Mouse (Mus musculus) hindbrain, embryonic 10.5 days (tissue): Measurements from ENCODE around the gene Zfp280b. TPM values are rescaled to one million over a fixed set of nuclear protein-coding genes. Genes with fewer than 3 reads are reported as not detected.
"Not testable (repeated sequence)": the region's sequence is repeated elsewhere in the genome, so short reads cannot be mapped to it uniquely, and the experiment has no call there.

Experiments used
- DNase-seq: peaks from one replicate; pipeline ENCODE4 v3.0.0-alpha.2; 2017; ENCODE audit warnings: low spot score
- H3K27ac ChIP-seq: fragments of 300-500 bp; sonication (generic); 2 replicates; pipeline ENCODE4 v1.5.1; 2016; ENCODE audit warnings: mild to moderate bottlenecking, moderate library complexity
- H3K27me3 ChIP-seq: fragments of 300-500 bp; sonication (generic); 2 replicates; pipeline ENCODE4 v1.6.1; 2016; ENCODE audit warnings: mild to moderate bottlenecking; ENCODE audit not compliant: poor library complexity, insufficient read depth, severe bottlenecking
- H3K36me3 ChIP-seq: fragments of 300-500 bp; sonication (generic); 2 replicates; pipeline ENCODE4 v1.6.1; 2016; ENCODE audit warnings: mild to moderate bottlenecking, moderate library complexity
- H3K4me1 ChIP-seq: fragments of 300-500 bp; sonication (generic); replicated peaks from 2 replicates; pipeline ENCODE4 v1.6.1; 2016; ENCODE audit warnings: mild to moderate bottlenecking
- H3K4me3 ChIP-seq: fragments of 300-500 bp; sonication (generic); 2 replicates; pipeline ENCODE4 v1.5.1; 2016; ENCODE audit warnings: mild to moderate bottlenecking, moderate library complexity
- H3K9me3 ChIP-seq: fragments of 300-500 bp; sonication (generic); 2 replicates; pipeline ENCODE4 v1.6.1; 2016; ENCODE audit warnings: mild to moderate bottlenecking, moderate library complexity
- WGBS: fragments of 180-500 bp; shearing (Covaris S2); methylation state at CpG from one replicate; pipeline ENCODE4 v1.1.7; 2016; 5-methylcytosine and 5-hydroxymethylcytosine counted together
- polyA plus RNA-seq: library from polyadenylated mRNA; unstranded; fragments of >200 nt; fragmentation: Nextera tagmentation; extraction: Ambion mirVana; gene quantifications from 2 replicates; pipeline ENCODE4 v1.2.1, GENCODE M21; 2016

Zfp280b gene
- polyA plus RNA-seq = 29.7 and 37.6 TPM in 2 replicates

GRCm38 (mm10) chr10:76032402-76033118 lies at the start of gene Zfp280b:
Zfp280b (plus strand) TSS chr10:76032650.
- Histone ChIP-seq H3K9me3 (no peaks in the 10 kb centered on the region), H3K27ac (peak within 1 kb of the TSS; percentile 99), H3K4me1 (peaks cover 23% of the 10 kb centered on the region), H3K27me3 (no peaks in the 10 kb centered on the region), H3K4me3 (peak within 1 kb of the TSS; percentile 93), H3K36me3 (peaks cover 37% of the 10 kb centered on the region)
- DNase-seq = peak; percentile 97
- under 1% methylated on average over 58 of the region's 58 CpGs for WGBS

- no peaks in the 10 kb centered on the region for H3K27me3 ChIP-seq
- WGBS = 77% methylated on average over 4 of the region's 4 CpGs
Measured at GRCm38 (mm10) chr10:75990430-75991042, 41.9 kb upstream of the Zfp280b start.

DNA sequence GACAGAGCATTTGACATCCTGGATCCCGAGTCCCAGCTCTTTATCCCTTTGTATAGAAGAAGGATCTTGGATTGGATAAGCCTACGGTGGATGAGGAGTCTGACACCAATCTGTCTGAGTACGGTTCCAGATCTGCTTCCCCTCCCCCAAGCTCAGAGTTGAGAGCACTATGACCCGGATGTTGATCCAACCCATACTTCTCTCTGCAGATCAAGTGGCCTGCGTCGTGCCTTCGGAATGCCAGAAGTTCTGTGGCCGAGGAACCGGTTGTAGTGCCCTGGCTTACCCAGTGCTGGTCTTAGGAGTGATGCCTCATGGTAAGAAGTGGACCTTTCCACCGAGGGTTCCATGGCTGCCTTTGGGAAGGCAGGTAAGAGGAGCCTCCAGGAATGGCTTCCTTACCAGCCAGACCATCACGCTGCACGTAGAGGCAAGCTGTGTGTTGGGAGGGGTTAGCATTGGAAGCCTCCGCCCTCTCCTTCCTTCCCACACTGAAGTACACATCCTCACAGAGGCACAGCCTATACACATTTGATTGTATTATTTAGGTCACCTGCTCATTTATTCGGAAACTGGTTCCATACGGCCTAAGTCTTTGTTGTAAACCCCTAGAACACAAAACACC lies 38.7 kb upstream of the Zfp280b start:
- WGBS = 89% methylated on average over 15 of the region's 15 CpGs
- Histone ChIP-seq H3K9me3 (no peaks in the 10 kb centered on the region), H3K36me3 (no peaks in the 10 kb centered on the region)

More at GRCm38 (mm10) chr10:75990430-75991042, 41.9 kb upstream of the Zfp280b start:
- Histone ChIP-seq H3K4me3 (no peak overlapping the region), H3K9me3 (no peaks in the 10 kb centered on the region), H3K27ac (no peak overlapping the region), H3K4me1 (no peaks in the 10 kb centered on the region), H3K36me3 (no peaks in the 10 kb centered on the region)
- DNase-seq = no peak

DNA sequence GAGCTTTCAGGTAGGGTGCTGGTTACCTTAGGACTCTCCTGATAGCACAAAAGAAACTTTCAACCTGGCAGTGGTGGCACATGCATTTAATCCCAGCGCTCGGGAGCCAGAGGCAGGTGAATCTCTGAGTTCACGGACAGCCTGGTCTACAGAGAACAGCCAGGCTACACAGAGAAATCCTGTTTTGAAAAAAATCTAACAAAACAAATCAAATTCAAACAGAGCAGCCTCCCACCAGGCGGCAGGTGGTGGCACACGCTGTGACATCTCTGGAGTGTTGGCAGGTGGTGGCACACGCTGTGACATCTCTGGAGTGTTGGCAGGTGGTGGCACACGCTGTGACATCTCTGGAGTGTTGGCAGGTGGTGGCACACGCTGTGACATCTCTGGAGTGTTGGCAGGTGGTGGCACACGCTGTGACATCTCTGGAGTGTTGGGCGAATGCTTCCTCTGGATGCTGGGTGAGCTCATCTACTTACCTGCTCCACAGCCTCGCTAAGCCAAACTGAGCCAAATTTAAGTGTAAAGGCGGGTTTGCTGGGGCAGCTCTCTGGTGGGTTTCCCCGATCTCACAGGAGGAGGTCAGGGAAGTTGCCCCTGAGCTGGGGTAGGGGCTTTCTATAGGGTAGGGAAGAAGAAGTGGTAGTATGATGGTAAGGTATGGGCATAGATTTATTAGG lies 37.8 kb upstream of the Zfp280b start:
- H3K36me3 ChIP-seq, H3K27me3 ChIP-seq, H3K4me1 ChIP-seq, H3K9me3 ChIP-seq, H3K27ac ChIP-seq, DNase-seq, H3K4me3 ChIP-seq: not testable (repeated sequence)
- WGBS = 78% methylated on average over 13 of the region's 13 CpGs

More for the DNA sequence above, 38.7 kb upstream of the Zfp280b start:
- Histone ChIP-seq H3K27me3 (no peaks in the 10 kb centered on the region), H3K27ac (no peak overlapping the region), H3K4me3 (no peak overlapping the region), H3K4me1 (no peaks in the 10 kb centered on the region)
- DNase-seq = no peak

DNA sequence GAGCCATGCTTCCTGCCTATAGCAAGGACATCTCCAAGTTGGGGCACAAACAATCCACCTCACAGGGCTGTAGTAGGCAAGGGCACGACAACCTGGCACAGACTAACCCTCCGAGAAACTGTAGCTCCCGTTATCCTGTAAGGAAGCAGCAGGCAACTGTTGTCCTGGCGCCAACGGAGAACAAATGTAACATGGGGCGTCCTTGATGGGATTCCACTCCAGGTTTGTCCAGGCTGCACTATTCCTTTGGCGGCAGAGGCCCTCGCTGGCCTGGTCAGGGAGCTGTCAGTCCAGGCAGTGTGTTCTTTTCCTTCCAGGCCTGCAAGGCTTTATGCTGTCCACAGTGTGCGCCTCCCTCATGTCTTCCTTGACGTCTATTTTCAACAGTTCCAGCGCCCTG lies 37.0 kb upstream of the Zfp280b start:
- Histone ChIP-seq H3K27me3 (no peaks in the 10 kb centered on the region), H3K36me3 (no peaks in the 10 kb centered on the region), H3K9me3 (no peaks in the 10 kb centered on the region), H3K27ac (no peak overlapping the region), H3K4me3 (no peak overlapping the region), H3K4me1 (no peaks in the 10 kb centered on the region)
- no peak for DNase-seq
- 89% methylated on average over 11 of the region's 11 CpGs for WGBS

DNA sequence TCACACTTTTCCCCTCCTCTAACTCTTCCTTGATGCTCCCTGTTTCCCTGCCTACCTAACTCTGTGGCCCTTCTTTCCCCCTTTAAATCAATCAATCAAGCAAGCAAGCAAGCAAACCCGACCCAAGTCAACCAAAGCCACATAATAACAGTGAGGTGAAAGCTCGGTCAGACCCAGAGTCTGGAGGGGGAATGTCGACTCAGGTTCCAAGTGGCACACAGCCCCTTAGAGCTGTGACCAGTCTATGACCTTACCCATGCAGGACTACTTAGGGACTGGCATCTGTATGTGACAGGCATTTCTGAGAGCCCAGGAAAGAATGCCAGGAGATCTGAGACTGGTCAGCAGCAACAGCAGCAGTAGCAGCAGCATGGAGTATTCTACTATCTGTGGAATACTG lies 36.1 kb upstream of the Zfp280b start:
- Histone ChIP-seq H3K4me3 (no peak overlapping the region), H3K27ac (no peak overlapping the region), H3K9me3 (no peaks in the 10 kb centered on the region), H3K36me3 (no peaks in the 10 kb centered on the region), H3K27me3 (no peaks in the 10 kb centered on the region), H3K4me1 (peaks cover 8% of the 10 kb centered on the region)
- DNase-seq = no peak
- WGBS = 62% methylated on average over 3 of the region's 3 CpGs

GRCm38 (mm10) chr10:76001160-76001559 lies 31.3 kb upstream of the Zfp280b start:
- Histone ChIP-seq H3K36me3 (no peaks in the 10 kb centered on the region), H3K4me1 (peaks cover 19% of the 10 kb centered on the region), H3K4me3 (no peak overlapping the region), H3K9me3 (no peaks in the 10 kb centered on the region), H3K27me3 (no peaks in the 10 kb centered on the region), H3K27ac (no peak overlapping the region)
- DNase-seq = no peak
- 30% methylated on average over 7 of the region's 7 CpGs for WGBS

GRCm38 (mm10) chr10:76002101-76002521 lies 30.3 kb upstream of the Zfp280b start:
- WGBS = 42% methylated on average over 3 of the region's 3 CpGs
- Histone ChIP-seq H3K27ac (no peak overlapping the region), H3K36me3 (no peaks in the 10 kb centered on the region), H3K4me1 (peaks cover 19% of the 10 kb centered on the region), H3K9me3 (no peaks in the 10 kb centered on the region), H3K27me3 (no peaks in the 10 kb centered on the region), H3K4me3 (no peak overlapping the region)
- no peak for DNase-seq

GRCm38 (mm10) chr10:76002615-76003014 lies 29.8 kb upstream of the Zfp280b start:
- Histone ChIP-seq H3K9me3 (no peaks in the 10 kb centered on the region), H3K27ac (no peak overlapping the region), H3K4me1 (peaks cover 19% of the 10 kb centered on the region), H3K36me3 (no peaks in the 10 kb centered on the region), H3K27me3 (no peaks in the 10 kb centered on the region), H3K4me3 (no peak overlapping the region)
- WGBS = 23% methylated on average over 2 of the region's 2 CpGs
- no peak for DNase-seq

- no peak for DNase-seq
- whole genome bisulfite sequencing = 92% methylated on average over 2 of the region's 2 CpGs
- peaks cover 19% of the 10 kb centered on the region for H3K4me1 ChIP-seq
- no peak overlapping the region for H3K4me3 ChIP-seq
- no peaks in the 10 kb centered on the region for H3K9me3 ChIP-seq
- no peaks in the 10 kb centered on the region for H3K36me3 ChIP-seq
- no peak overlapping the region for H3K27ac ChIP-seq
- no peaks in the 10 kb centered on the region for H3K27me3 ChIP-seq
Measured at GRCm38 (mm10) chr10:76003221-76003620, 29.2 kb upstream of the Zfp280b start.

DNA sequence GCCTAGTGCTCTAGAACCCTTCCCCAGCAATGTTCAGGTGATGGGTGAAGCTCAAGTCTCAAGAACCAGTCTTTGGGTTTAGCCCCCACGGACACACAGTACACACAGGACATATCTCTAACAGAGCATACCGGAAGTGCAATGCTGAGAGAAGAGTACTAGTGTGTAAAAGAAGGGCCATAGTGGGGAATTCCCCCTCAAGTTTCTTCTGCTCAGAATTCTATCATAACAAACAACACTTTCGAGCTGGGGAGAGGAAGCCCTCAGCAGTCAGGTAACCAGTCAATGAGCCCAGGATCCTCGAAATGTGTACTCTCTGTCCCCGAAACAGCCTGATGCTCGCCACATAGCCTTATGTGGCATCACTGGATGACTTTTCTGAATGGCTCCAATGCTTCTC lies 26.1 kb upstream of the Zfp280b start:
- no peak for DNase-seq
- Histone ChIP-seq H3K4me1 (peaks cover 10% of the 10 kb centered on the region), H3K9me3 (no peaks in the 10 kb centered on the region), H3K4me3 (no peak overlapping the region), H3K27me3 (no peaks in the 10 kb centered on the region), H3K36me3 (no peaks in the 10 kb centered on the region), H3K27ac (no peak overlapping the region)
- 87% methylated on average over 6 of the region's 6 CpGs for WGBS

DNA sequence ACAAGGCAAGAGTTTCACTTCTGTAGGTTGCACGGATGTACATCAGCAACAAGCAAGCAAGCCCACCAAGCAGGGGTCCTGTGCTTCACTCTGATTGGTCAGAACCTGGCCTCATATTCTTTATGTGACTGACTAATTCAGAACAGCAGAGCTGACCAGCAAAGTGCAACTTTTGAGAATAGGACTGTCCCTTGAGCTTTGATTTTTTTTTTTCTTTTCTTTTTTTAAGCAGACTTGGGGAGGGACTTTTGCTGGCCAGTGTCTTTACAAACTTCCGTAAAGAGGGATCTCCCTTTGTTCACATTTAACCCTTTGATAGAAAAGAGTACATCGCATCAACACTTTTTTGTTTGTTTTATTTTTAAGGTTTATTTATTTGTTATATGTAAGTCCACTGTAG lies 22.6 kb upstream of the Zfp280b start:
- DNase-seq = no peak

GRCm38 (mm10) chr10:76012922-76013321 lies 19.5 kb upstream of the Zfp280b start:
- no peaks in the 10 kb centered on the region for H3K4me1 ChIP-seq
- no peaks in the 10 kb centered on the region for H3K9me3 ChIP-seq
- 85% methylated on average over 6 of the region's 6 CpGs for WGBS
- H3K4me3 ChIP-seq = no peak overlapping the region
- no peaks in the 10 kb centered on the region for H3K27me3 ChIP-seq
- H3K36me3 ChIP-seq = no peaks in the 10 kb centered on the region
- no peak overlapping the region for H3K27ac ChIP-seq
- DNase-seq = no peak

More for the DNA sequence above, 22.6 kb upstream of the Zfp280b start:
- Histone ChIP-seq H3K27ac (no peak overlapping the region), H3K4me1 (no peaks in the 10 kb centered on the region), H3K36me3 (no peaks in the 10 kb centered on the region), H3K4me3 (no peak overlapping the region), H3K27me3 (no peaks in the 10 kb centered on the region), H3K9me3 (no peaks in the 10 kb centered on the region)
- 75% methylated on average over 3 of the region's 3 CpGs for WGBS
